Mouse (Mus musculus) B cell, adult 62 days (primary cell): ENCODE measurements around the gene Gdf9. TPM values are rescaled to one million over a fixed set of nuclear protein-coding genes. Genes with fewer than 3 reads are reported as not detected.

Experiments used
- total RNA-seq: library from RNA; stranded (reverse); gene quantifications from 4 replicates; pipeline ENCODE4 v1.2.4, GENCODE M21; 2023

Gdf9 gene
- total RNA-seq = 0.72 to 2.6 TPM (median 2.3 TPM) in 3 of 4 replicates, not detected in the other

DNA sequence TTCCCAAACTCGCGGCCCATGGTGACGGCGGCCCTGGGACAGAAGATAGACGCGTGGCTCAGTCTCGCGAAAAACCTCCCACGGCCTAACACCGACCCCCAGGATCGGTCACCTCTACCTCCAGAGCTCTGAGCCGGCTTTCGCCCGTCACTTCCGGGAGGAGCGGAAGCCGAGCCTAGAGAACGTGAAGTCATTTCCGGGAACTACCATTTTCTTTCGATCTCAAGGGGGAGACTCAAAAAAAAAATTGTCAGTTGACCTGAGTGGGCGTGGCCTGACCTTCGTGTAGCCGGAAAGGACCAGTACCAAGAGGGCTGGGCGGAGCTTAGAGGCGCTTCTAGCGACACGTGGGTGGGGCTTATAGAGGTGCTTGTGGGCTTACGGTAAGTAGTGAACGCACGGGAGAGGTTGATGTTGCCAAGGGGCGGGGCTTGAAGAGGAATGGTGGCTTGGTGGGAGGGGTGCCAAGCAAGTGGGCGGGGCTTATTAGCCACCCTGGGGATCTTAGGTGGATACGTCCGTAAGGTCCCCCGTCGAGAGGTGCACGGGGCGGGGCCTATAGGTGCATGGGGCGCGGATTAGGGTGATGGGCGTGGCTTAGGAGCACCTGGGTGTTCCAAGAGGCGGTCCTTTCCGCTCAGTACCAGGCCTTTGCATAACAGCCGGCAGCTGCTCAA, at the start of gene Gdf9, which contains the start of gene Uqcrq:
Gene Gdf9 (plus strand): TSS at position 354 of the 677 bp plus-strand sequence.
Gene Uqcrq (minus strand): TSS at position 162 of the 677 bp plus-strand sequence.

GRCm38 (mm10) chr11:53423036-53423435, 7.8 kb upstream of the Gdf9 start, which contains the start of gene Leap2:
Leap2 (minus strand) TSS chr11:53423170.

DNA sequence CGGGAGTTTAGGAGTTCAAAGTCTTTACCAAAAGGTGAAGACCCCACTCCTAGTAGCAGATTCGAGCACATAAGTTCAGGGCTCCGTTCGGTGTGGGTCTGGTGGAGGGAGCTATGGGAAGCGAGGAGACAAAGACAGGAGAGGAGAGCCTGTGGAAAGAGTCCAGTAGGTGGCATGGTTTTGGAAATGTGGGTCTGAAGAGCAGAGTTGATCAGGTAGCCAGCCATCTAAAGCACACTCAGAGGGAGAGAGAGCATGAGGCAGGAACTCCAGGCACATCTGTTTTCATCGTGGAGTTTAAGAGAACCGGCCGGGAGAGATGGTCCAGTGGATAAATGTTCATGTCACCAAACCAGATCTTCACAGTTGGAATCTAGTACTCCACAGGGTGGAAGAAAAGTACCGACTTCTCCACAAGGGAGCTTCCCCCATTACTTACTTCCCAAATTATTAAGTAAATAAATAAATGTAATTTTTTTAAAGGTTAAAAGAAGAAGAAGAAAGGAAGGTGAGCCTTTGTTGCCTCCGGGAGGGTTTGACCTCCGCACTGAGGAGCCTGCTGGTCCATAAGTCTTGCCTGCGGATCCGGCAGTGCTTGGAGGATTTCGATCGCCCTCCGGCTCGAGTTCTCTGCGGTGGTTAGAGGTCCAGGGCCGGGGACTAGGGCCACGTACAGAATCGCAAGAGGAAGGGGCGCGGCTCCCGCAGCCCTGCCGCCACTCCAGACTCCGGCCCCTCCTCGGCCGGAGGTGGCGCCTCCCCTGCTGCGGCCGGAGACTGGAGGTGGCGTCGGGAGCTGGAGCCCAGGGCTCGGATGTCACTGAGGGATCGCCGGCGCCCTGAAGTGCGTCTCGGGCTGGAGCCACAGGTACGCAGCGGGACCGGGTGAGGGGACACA, 25.9 kb downstream of the Gdf9 start, which contains the start of the genes Gm10447 and Shroom1:
Gene Gm10447 (minus strand): TSS at position 637 of the 898 bp plus-strand sequence.
Gene Shroom1 (plus strand): TSS at position 732 of the 898 bp plus-strand sequence.

GRCm38 (mm10) chr11:53469968-53470695, 39.3 kb downstream of the Gdf9 start, which contains the start of gene Gm9837:
Gm9837 (minus strand) TSS chr11:53470479.

DNA sequence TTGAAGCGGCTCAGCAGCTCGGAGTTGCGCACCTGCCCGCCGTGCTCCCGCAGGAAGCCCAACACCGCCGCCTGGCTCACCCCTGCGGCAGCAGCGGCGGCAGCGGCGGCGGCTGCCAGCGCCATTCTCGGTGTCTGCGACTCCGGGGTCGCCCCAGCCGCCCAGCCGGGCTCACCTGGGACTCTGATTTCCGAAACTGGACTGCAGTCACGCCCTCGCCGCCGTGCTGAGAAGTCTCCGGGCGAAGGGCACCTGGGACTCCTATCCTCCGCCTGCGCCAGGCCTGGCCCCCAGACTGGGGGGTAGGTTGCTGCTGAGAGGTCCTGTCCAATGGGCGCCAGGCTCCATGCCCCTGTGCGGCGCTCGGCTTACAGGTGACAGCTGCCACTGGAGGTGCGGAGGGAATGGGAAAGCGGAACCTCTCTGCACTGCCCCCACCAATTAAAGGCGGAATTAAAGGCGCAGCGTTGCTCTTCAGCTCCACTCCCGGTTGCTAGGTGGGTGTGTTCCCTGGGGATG, 49.0 kb downstream of the Gdf9 start, which contains the start of the genes Gm9945 and Sowaha:
Gene Gm9945 (plus strand): TSS at position 384 of the 519 bp plus-strand sequence.
Gene Sowaha (minus strand): TSS at position 492 of the 519 bp plus-strand sequence.

Other genes starting within 250 kb of the Gdf9 start
- gene Hspa4, start 130.6 kb upstream of the Gdf9 start, total RNA-seq = 105 to 113 TPM (median 108 TPM) in 4 replicates
- 13.5 to 22.1 TPM (median 15.8 TPM) in 4 replicates for gene Zcchc10, start 106.3 kb upstream of the Gdf9 start, total RNA-seq
- gene Aff4, start 80.2 kb upstream of the Gdf9 start, total RNA-seq = 351 to 373 TPM (median 364 TPM) in 4 replicates
- not detected in 4 replicates for gene Leap2, start 7.9 kb upstream of the Gdf9 start, total RNA-seq
- gene Uqcrq, start 192 bp upstream of the Gdf9 start, total RNA-seq = 128 to 162 TPM (median 136 TPM) in 4 replicates
- gene Gm10447, start 26.1 kb downstream of the Gdf9 start, total RNA-seq = not detected in 4 replicates
- not detected in 4 replicates for gene Shroom1, start 26.2 kb downstream of the Gdf9 start, total RNA-seq
- not detected in 4 replicates for gene Gm9837, start 39.5 kb downstream of the Gdf9 start, total RNA-seq
- gene Gm9945, start 49.1 kb downstream of the Gdf9 start, total RNA-seq = not detected in 4 replicates
- not detected in 4 replicates for gene Sowaha, start 49.3 kb downstream of the Gdf9 start, total RNA-seq
- gene Sept8, start 88.2 kb downstream of the Gdf9 start, total RNA-seq = 0.25 to 0.48 TPM in 2 of 4 replicates, not detected in the others
- gene Kif3a, start 136.4 kb downstream of the Gdf9 start, total RNA-seq = 4.8 to 8.2 TPM (median 7.1 TPM) in 4 replicates
- not detected in 4 replicates for gene Il4, start 187.6 kb downstream of the Gdf9 start, total RNA-seq
- 0.48 TPM in 1 of 4 replicates, not detected in the others for gene Il13, start 203.7 kb downstream of the Gdf9 start, total RNA-seq